Mouse (Mus musculus) mouse embryonic stem cell (cell line): ENCODE data around the gene Pip5k1c.

ENCODE experiments used
- in situ Hi-C, 2 experiments: fragments of 300-500 bp; cut with MboI; formaldehyde crosslinking; loops; 1 replicate in 1 of 2; 3 replicates in 1 of 2; pipeline ENCODE4 v1.14.3; 2019 to 2020; ENCODE audit warnings: low sequenced_read_pairs in 2 of 2, low pct_unique_long_range_greater_than_20kb in 1 of 2, mixed read lengths in 1 of 2; ENCODE audit not compliant: unreplicated experiment in 1 of 2

Pip5k1c gene

DNA sequence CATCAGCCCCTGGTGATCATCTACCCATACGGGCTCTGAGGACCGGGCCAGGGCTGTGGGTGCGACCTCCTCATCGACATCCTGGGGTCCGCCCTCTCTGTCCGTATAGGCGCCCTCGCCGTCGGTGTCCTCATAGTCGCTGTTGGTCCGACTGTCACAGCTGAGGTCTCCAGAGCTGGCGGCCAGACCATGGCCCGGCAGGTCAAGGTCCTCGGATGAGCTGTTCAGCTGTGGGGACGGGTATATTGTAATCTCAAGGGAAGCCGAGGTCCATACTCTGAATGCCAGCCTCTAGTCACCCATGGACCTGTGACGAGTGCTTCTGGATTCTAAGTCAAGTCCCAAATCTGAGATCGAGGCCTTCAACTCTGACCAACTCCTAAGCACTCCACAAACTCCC, 18.9 kb upstream of the Pip5k1c start:
- in situ Hi-C loops: no loop called here

GRCm38 (mm10) chr10:81277676-81278075, 15.1 kb upstream of the Pip5k1c start:
- in situ Hi-C loops: no loop called here

- in situ Hi-C loops: no loop called here
Observed at GRCm38 (mm10) chr10:81279496-81279895, 13.3 kb upstream of the Pip5k1c start.

DNA sequence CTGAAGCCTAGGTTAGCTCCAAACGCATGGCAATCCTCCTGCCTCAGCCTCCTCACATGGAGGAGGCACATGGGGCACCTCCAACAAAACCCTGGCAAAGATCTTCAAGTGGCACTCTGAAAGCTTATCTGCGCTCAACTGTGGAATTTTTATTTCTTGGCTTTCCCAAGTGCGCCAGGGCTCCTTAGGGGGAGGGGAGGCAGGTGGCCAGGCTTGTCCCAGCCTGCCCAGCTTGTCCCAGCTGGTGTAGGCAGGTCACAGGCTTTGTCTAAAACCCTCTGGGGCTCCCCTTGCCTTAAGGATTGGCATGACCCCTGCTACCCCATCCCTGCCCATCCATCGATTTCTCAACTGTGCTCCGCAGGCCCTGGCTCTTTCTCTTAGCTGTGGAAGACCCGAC, 8.6 kb upstream of the Pip5k1c start:
- in situ Hi-C loops: loop anchor here in 1 of 2 experiments (10.0 kb wide), 1 partner anchor 61 kb away; the partner anchor contains the start of gene Gipc3

DNA sequence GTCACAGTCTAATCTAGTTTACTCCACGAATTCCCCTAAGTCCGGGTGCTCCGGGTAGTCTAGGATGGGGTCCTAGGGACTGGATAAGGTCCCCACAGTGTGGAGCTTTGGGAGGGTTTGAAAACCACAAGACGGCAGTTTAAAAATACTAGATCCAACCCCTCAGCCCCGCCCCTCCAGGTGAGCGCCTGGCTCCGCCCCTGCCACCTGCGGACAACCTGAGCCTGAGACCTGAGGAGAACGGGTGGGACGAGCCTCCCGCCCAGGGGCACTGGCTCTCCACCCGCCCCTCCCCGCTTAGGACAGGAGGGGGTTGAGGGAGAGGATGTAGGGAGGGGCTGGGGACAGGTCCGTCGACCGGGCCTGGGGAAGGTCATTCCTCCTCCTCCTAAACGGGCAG, 8.0 kb upstream of the Pip5k1c start:
- in situ Hi-C loops: loop anchor here (5.0 to 10.0 kb wide), 2 partner anchors 58 to 60 kb away; partner anchors contain the start of gene Gipc3 (in 2 of the 2)

- in situ Hi-C loops: loop anchor here (5.0 to 10.0 kb wide), 2 partner anchors 56 to 59 kb away; partner anchors contain the start of gene Gipc3 (in 2 of the 2)
Observed at GRCm38 (mm10) chr10:81285694-81286450, 6.9 kb upstream of the Pip5k1c start.

DNA sequence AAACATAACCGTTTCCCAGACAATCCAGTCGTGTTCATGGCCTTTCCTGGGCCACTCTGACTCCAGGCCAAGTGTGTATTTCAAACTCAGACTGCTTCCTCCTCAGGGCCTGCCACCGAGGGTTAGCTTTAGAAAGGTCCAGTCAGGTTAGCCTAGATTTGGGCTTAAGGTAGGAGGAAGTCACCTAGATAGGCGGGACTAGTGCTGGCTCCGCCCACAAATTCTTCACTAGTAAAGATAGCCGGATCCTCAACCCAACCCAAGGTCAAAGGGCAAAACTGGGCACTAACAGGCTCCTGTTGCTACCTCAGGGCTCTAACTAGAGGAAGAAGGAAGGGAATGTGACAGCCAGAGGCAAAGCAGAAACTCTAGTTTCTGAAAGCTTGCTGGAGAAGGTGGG, 6.2 kb upstream of the Pip5k1c start:
- in situ Hi-C loops: loop anchor here (5.0 to 10.0 kb wide), 2 partner anchors 56 to 58 kb away; partner anchors contain the start of gene Gipc3 (in 2 of the 2)

DNA sequence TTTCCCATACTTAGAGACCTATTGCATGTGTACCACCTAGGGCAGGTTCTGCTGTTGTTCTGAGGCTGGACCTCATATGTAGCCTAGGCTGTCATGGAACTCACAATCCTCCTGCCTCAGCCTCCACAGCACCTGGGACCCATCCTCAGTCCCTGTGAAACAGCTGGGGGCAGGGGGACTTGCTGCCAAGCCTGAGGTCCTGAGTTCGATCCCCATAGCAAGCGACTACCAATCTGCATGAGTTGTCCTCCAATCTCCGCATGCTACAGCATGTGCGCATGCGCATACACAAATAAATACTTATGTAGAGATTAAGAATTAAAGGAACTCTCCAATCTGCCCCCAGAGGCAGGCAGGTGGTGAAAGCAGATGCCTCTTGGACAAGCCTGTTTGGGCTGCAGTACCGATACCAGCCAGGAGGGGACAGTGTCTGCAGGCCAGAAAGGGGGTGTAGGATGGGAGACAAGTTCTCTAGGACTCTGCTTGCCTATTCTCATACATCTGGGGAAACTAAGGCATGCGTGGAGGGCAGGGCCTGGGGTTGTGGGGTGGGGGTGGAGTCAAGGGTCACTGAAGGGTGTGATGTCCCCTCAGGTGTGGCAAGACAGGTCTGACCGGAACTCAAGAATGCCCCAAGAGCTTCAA, 5.1 kb upstream of the Pip5k1c start:
- in situ Hi-C loops: loop anchor here (5.0 to 10.0 kb wide), 2 partner anchors 55 to 57 kb away; partner anchors contain the start of gene Gipc3 (in 2 of the 2)

DNA sequence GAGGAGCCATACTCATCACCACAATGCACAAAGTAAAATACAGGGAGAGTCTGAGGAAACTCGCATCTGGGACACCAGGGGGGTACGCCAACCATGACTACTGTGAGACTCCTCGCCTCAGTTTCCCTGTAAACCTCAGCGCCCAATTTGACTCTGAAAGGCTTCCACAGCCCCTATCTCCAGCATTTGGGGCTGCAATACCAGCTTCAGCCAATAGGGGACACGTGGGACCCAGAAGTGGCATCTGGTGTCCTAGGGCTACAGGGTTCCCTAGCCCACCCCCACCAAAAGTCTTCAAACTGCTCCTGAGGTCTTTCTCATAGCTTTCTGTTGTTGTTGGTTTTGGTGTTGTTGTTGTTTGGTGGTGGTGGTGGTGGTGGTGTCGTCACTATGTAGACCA, 4.2 kb upstream of the Pip5k1c start:
- in situ Hi-C loops: loop anchor here (5.0 to 10.0 kb wide), 2 partner anchors 54 to 56 kb away; partner anchors contain the start of gene Gipc3 (in 2 of the 2)

DNA sequence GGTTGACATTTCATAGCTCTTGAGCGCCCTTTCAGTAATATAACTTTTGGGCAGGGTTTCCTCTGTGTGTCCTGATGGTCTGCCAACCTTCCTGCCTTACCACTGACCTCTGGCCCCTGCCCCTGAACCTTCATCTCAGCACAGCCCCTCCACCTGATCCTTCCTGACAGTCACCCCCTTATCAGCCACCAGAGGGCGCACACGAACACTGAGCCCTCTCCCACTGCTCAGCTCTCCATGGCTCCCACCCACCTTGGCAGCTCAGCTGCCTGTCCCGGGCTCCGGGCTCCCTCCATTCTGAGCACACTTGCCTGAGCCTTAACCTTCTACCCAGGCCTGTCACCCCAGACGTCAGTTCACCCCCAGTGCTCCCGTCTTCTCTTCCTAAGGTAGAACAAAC, 3.5 kb upstream of the Pip5k1c start:
- in situ Hi-C loops: loop anchor here (5.0 to 10.0 kb wide), 2 partner anchors 53 to 56 kb away; partner anchors contain the start of gene Gipc3 (in 2 of the 2)

- in situ Hi-C loops: loop anchor here (5.0 to 10.0 kb wide), 2 partner anchors 52 to 55 kb away; partner anchors contain the start of gene Gipc3 (in 2 of the 2)
Observed at GRCm38 (mm10) chr10:81289811-81290210, 3.0 kb upstream of the Pip5k1c start.

GRCm38 (mm10) chr10:81290698-81291460, 1.9 kb upstream of the Pip5k1c start:
- in situ Hi-C loops: no loop called here

DNA sequence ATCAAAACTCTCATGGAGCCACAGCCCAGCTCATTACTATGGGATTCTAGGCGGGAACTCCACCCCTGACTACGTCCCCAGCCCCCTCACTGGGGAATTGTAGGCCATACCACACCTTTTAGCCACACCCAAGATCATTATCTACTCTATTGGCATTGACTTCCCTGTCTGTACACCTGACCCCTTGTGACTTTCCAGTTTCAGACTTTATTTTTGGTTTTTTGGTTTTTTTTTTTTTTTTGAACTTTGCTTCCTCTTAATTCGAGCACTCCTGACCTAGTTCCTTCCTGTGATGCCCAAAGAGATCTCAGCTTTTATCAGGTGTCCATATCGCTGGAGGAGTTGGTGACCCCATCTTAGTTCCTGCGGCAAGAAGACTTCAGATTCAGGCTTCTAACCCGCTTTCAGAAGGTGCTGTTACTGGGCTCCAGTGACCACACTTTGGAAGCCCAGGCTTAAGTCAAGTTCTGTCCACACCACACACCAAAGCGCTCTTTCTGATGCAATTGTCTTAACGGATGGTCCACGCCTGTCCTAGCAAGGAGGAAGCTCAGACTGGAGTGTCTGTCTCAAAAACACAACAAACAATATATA, 1.2 kb upstream of the Pip5k1c start, which contains the start of gene Tjp3:
TSS of gene Tjp3 (minus strand) at position 71 of the 594 bp plus-strand sequence.
- in situ Hi-C loops: no loop called here

DNA sequence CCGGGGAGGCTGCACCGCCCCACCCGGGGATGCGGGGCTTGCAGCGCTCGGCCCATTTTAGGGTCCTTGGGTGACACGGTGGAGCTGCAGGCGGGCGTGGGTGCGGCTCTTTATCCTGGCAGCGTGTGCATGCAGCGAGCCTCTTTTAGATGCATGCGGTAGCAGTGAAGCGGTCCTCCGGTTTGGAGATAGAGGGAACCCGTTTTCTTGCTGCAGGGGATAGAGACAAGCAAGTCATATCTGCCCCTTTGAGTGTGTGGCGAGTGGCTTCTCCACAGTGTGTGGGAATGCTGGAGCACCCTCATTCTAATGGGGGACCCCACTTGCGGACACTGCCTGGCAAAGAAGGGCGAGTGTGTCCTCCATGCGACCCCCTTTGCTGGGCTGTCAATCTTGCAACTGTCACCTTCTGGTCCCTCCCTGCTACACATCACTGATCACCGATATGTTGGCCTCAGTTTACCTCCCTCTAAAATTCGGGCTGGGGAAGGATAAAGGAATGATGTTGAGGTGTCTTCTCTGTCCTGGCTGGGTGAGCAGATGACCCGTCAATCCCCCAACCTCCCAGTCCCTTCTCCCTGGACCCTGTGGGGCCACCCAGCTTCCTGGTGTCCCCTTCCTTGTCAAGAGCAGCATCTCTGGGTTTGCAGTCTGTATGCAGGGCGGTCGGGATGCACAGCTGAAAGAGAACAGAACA, 719 bp downstream of the Pip5k1c start:
- in situ Hi-C loops: no loop called here

DNA sequence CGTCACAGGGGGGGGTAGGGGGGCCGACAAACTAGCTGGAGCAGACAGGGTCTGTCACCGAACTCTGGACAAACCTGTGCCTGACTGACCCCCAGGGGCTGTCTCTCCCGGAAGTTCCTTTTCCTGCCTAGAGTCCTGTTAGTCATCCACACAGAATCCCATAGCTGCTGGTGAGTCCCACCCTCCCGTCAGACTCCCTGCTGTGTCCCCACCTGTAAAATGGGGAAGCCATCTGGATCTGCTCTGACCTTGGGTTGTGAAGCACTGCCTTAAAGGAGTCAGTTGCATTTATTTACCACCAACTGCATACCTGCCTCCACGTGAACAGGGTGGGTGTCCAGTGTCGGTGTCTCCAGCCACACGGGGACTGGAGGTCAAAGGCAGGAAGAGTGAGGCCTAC, 1.7 kb downstream of the Pip5k1c start:
- in situ Hi-C loops: no loop called here

GRCm38 (mm10) chr10:81295185-81295584, 2.4 kb downstream of the Pip5k1c start:
- in situ Hi-C loops: no loop called here

- in situ Hi-C loops: no loop called here
Observed at GRCm38 (mm10) chr10:81297246-81297645, 4.5 kb downstream of the Pip5k1c start.

GRCm38 (mm10) chr10:81297845-81298244, 5.1 kb downstream of the Pip5k1c start:
- in situ Hi-C loops: no loop called here
